Mouse (Mus musculus): ENCODE results near the gene Pnisr. TPM values are rescaled to one million over a fixed set of nuclear protein-coding genes. Genes with fewer than 3 reads are reported as not detected.

Pnisr gene
- total RNA-seq (2023), result 100 to 1,000 TPM; 120 to 145 TPM

DNA sequence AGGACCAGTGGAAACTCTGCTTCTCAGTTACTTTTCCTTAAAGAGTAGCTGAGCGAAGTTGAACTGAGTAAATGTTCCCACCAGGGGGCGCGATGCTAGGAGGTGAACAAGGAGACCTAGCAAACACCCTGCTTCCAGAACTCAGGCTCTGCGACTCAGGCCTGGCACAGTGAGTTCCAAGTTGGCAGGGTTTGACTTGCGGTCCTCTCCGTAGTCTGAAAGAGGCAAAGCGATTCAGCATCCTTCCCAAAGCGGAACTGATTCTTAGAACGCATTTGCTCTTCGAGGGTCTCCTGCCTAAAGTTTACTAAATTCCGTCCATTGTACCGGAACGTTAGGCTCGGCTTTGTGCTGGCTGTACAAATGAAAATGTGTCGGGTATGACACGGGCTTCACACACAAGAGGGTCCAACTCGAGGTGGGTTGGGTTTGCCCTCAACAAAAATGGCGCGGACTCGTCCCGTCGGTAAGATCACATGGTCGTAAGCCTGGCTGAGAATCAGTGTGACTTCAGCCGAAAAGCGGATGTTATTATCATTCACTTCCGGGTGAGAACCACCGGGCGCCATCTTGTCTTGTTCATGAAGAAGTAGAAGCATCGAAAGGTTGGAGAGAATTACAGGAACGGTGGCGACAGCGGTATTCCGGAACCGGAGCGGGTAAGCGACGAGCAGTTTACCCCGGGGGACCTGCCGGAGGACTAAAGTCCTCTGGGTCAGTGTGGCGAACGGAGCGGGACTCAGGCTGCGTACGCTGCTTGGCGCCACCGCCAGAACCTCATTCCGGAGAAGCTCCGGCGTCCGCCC lies at the start of gene Pnisr:
Pnisr (plus strand) TSS at position 103 of the 806 bp plus-strand sequence.

GRCm38 (mm10) chr4:21879565-21880220 lies 32.3 kb downstream of the Pnisr start, which contains the start of gene Coq3:
Gene Coq3, plus strand, starts transcription at chr4:21879673.

Other genes starting within 250 kb of the Pnisr start
- not detected for gene Prdm13, start 161.6 kb upstream of the Pnisr start, total RNA-seq (2023)
- gene Ccnc, start 119.9 kb upstream of the Pnisr start, total RNA-seq (2023), result 10 to 100 TPM; 19.7 to 26.0 TPM
- 10 to 100 TPM; 16.1 to 18.6 TPM for gene Usp45, start 80.4 kb upstream of the Pnisr start, total RNA-seq (2023)
- gene Tstd3, start 80.4 kb upstream of the Pnisr start, total RNA-seq (2023), result 1 to 10 TPM; 7.1 to 9.9 TPM
- 1 to 10 TPM; 2.1 TPM for gene Coq3, start 32.1 kb downstream of the Pnisr start, total RNA-seq (2023)
- gene Faxc, start 83.7 kb downstream of the Pnisr start, total RNA-seq (2023), result under 1 TPM in 1 of 2 experiments, not detected in 1; 0.09 TPM